Mouse (Mus musculus) lung, postnatal 0 days (tissue): ENCODE measurements around the gene Pstpip1. TPM values are rescaled to one million over a fixed set of nuclear protein-coding genes. Genes with fewer than 3 reads are reported as not detected.

Experiments used
- ATAC-seq: fragments of 200-750 bp; cut with Nextera tagmentation; 2 replicates; pipeline ENCODE4 v1.8.0; 2017; ENCODE audit warnings: moderate library complexity
- DNase-seq: peaks from one replicate; pipeline ENCODE4 v3.0.0-alpha.2; 2016; ENCODE audit warnings: low spot score
- H3K27ac ChIP-seq: fragments of 300-500 bp; sonication (generic); 2 replicates; pipeline ENCODE4 v1.5.1; 2014; ENCODE audit warnings: antibody characterized with exemption, mild to moderate bottlenecking, low read length, mixed read lengths
- H3K27me3 ChIP-seq: fragments of 300-500 bp; sonication (generic); replicated peaks from 2 replicates; pipeline ENCODE4 v1.6.1; 2014; ENCODE audit warnings: low read length, mixed read lengths; ENCODE audit not compliant: insufficient read depth
- H3K36me3 ChIP-seq: fragments of 300-500 bp; sonication (generic); 2 replicates; pipeline ENCODE4 v1.6.1; 2014; ENCODE audit warnings: low read length, mixed read lengths; ENCODE audit not compliant: insufficient read depth
- H3K4me1 ChIP-seq: fragments of 300-500 bp; sonication (generic); 2 replicates; pipeline ENCODE4 v1.6.1; 2014; ENCODE audit warnings: antibody characterized with exemption, low read depth, low read length, mixed read lengths; ENCODE audit not compliant: insufficient read depth
- H3K4me2 ChIP-seq: fragments of 300-500 bp; sonication (generic); replicated peaks from 2 replicates; pipeline ENCODE4 v1.6.1; 2014; ENCODE audit warnings: low read depth, mild to moderate bottlenecking, low read length, moderate library complexity, mixed read lengths
- H3K4me3 ChIP-seq: fragments of 300-500 bp; sonication (generic); 2 replicates; pipeline ENCODE4 v1.5.1; 2014; ENCODE audit warnings: low read depth, low read length
- H3K9ac ChIP-seq: fragments of 300-500 bp; sonication (generic); replicated peaks from 2 replicates; pipeline ENCODE4 v1.6.1; 2014; ENCODE audit warnings: low read depth, mild to moderate bottlenecking
- H3K9me3 ChIP-seq: fragments of 300-500 bp; sonication (generic); 2 replicates; pipeline ENCODE4 v1.6.1; 2016; ENCODE audit warnings: low read length, mixed read lengths
- CTCF ChIP-seq: IDR thresholded peaks from 2 replicates; pipeline ENCODE4 v1.5.1; 2016; ENCODE audit warnings: antibody characterized with exemption, mild to moderate bottlenecking
- EP300 ChIP-seq: IDR thresholded peaks from 2 replicates; pipeline ENCODE4 v1.6.1; 2016; ENCODE audit warnings: antibody characterized with exemption, mild to moderate bottlenecking, control low read depth
- WGBS: fragments of 180-500 bp; shearing (Covaris S2); extraction: QIAGEN DNeasy Blood & Tissue Kit; methylation state at CpG from one replicate; pipeline ENCODE4 v1.1.7; 2014; 5-methylcytosine and 5-hydroxymethylcytosine counted together
- polyA plus RNA-seq: library from polyadenylated mRNA; unstranded; fragments of >200 nt; fragmentation: Nextera tagmentation; extraction: Ambion mirVana; gene quantifications from 2 replicates; pipeline ENCODE4 v1.2.1, GENCODE M21; 2015

Gene Pstpip1
- polyA plus RNA-seq, 1 experiment from 2014 or later: 2.8 TPM

DNA sequence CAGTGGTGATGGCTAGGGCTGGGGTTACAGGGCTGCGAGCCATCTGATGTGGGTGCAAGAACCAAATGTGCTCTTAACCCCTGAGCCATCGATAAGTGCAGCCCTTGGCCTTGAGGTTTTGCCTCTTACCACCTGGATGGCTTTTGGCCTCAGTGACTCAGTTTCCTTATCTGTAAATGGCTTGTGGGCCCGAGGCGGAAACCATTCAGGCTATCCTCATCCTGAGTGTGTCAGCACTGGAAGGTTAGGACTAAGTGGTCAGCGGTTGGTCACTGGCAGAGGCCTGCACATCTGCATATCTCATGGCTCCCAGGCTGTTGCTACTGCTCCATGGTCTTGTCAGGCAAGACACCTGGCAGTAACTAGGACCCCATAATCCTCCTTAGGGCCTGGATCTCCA lies 28.3 kb downstream of the Pstpip1 start:
- Histone ChIP-seq H3K4me3 (no peak overlapping the region), H3K4me2 (no peak overlapping the region), H3K27me3 (no peaks in the 10 kb centered on the region), H3K4me1 (peaks cover 5% of the 10 kb centered on the region; the same call in 1 of the 2 replicates), H3K27ac (no peak overlapping the region), H3K36me3 (no peaks in the 10 kb centered on the region), H3K9ac (no peak overlapping the region), H3K9me3 (no peaks in the 10 kb centered on the region)
- ATAC-seq: no peak
- TF ChIP-seq EP300 (no peak), CTCF (no peak)
- no peak for DNase-seq
- WGBS: 82% methylated on average over 5 of the region's 5 CpGs

DNA sequence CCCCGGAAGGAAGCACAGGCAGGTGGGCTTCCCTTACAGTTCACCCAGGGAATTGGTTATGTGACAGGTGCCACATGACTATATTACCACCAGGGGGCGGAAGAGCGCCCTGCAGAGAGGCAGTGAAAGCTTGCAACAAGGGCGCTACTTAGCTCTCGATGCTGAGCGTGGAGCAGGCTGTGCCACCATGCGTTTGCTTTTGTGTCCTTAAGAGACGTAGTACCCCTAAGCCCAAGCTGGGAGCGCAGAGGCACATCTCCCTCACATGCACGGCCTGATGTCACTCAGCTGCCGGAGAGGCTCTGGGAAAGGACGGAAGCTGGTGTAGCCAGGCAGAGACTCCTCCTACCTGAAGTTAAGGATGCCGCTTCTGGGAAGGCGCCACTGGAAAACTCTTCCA lies 28.8 kb downstream of the Pstpip1 start:
- TF ChIP-seq EP300 (no peak), CTCF (peak; percentile 99)
- Histone ChIP-seq H3K4me3 (0 out of 2 replicates have a peak overlapping the region, but pooled peaks have one; percentile 23), H3K9ac (no peak overlapping the region), H3K9me3 (no peaks in the 10 kb centered on the region), H3K27ac (no peak overlapping the region), H3K36me3 (no peaks in the 10 kb centered on the region), H3K27me3 (no peaks in the 10 kb centered on the region), H3K4me2 (peak overlapping the region; percentile 70), H3K4me1 (peaks cover 5% of the 10 kb centered on the region; the same call in 1 of the 2 replicates)
- DNase-seq: peak; percentile 86
- peak; percentile 59 for ATAC-seq
- WGBS: 5% methylated on average over 14 of the region's 14 CpGs

DNA sequence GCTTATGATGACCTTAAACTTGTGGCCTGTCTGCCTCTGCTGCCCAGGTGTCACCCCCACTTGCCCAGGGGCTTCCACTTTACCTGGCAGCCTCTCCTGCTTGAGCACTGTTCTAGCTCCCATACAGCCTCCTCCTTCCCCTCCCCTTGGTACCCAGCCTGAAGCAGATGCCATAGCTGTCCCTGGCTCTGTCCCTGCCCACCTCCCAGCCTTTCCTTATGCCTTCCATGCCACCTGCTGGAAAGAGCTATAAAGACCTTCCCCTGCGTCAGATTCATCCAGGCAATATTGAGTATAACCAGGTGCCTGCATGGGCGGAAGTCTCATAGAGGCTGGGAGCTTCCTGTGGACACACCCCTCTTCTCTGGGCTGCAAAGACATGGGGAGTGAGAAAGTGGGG lies 29.9 kb downstream of the Pstpip1 start:
- H3K4me2 ChIP-seq: no peak overlapping the region
- TF ChIP-seq CTCF (no peak), EP300 (no peak)

DNA sequence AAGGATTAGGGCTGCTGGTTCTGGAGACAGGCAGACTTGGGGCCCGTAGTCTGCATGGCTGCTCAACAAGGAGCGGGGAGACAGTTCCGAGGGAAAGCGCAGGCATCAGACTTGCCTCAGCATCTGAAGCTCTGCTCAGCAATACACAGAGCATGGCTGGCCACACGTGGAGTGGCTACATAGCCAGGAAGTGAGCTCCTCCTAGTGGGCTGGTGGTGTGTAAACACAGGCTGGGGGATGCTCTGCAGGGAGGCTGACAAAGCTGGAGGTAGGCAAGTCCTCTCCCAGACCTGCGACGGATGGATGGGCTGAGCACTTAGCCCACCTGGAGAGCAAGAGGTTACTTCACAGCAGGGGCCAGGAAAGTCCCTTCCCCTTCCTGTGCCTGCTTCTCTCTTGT lies 31.3 kb downstream of the Pstpip1 start:
- Histone ChIP-seq H3K4me3 (no peak overlapping the region), H3K27ac (no peak overlapping the region), H3K4me1 (peaks cover 5% of the 10 kb centered on the region; the same call in 1 of the 2 replicates), H3K36me3 (no peaks in the 10 kb centered on the region), H3K9ac (no peak overlapping the region), H3K9me3 (no peaks in the 10 kb centered on the region), H3K4me2 (no peak overlapping the region), H3K27me3 (no peaks in the 10 kb centered on the region)
- no peak for TF ChIP-seq EP300
- TF ChIP-seq CTCF: peak; percentile 71
- WGBS: 22% methylated on average over 7 of the region's 7 CpGs
- DNase-seq (peak; percentile 40), ATAC-seq (no peak)

More for the DNA sequence above, 29.9 kb downstream of the Pstpip1 start:
- 59% methylated on average over 2 of the region's 2 CpGs for whole genome bisulfite sequencing
- no peak overlapping the region for H3K27ac ChIP-seq
- H3K4me3 ChIP-seq: no peak overlapping the region
- ATAC-seq (no peak), DNase-seq (no peak)
- H3K9me3 ChIP-seq: no peaks in the 10 kb centered on the region
- H3K36me3 ChIP-seq: no peaks in the 10 kb centered on the region
- no peaks in the 10 kb centered on the region for H3K27me3 ChIP-seq
- peaks cover 5% of the 10 kb centered on the region; the same call in 1 of the 2 replicates for H3K4me1 ChIP-seq
- no peak overlapping the region for H3K9ac ChIP-seq

DNA sequence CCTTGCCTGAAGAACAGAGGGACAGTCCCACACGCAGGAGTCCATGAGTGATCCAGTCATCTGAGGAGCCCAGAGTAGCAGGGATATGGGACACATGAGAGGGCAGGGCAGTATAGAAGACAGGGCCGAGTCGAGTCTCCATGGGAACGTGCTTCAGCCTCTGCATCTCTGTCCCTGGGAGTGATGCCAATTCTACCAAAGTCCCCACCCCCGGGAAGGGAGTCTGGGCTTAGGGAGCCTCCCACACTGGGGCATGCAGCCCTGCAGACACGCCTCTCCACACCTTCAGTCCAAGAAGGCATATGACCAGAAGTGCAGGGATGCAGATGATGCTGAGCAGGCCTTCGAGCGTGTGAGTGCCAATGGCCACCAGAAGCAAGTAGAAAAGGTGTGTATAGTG lies 33.2 kb downstream of the Pstpip1 start:
- ATAC-seq: no peak

DNA sequence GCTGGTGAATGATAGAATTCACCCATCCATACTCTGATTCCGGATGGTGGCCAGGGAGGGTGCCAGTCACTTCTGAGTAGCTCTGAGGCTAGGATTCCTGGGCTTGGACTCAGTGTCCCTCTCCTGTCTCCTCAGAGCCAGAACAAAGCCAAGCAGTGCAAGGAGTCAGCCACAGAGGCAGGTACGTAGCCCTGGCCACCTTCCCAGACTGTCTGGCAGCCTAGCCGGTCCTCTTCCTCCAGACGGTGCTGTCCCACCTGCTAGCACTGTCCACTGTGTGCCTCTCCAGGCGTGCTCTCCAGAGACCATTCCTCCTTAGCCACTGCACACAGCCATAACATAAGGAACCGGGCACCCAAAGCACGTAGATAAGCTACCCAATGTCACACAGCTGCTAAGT lies 33.9 kb downstream of the Pstpip1 start:
- 62% methylated on average over 7 of the region's 7 CpGs for WGBS
- Histone ChIP-seq H3K4me1 (peaks cover 3% of the 10 kb centered on the region; the same call in 1 of the 2 replicates), H3K27me3 (no peaks in the 10 kb centered on the region), H3K9ac (no peak overlapping the region), H3K36me3 (no peaks in the 10 kb centered on the region), H3K4me3 (no peak overlapping the region), H3K4me2 (no peak overlapping the region), H3K9me3 (no peaks in the 10 kb centered on the region), H3K27ac (no peak overlapping the region)
- no peak for DNase-seq
- TF ChIP-seq EP300 (no peak), CTCF (no peak)
- no peak for ATAC-seq

More for the DNA sequence above, 33.2 kb downstream of the Pstpip1 start:
- TF ChIP-seq EP300 (no peak), CTCF (no peak)
- no peaks in the 10 kb centered on the region for H3K9me3 ChIP-seq
- H3K4me1 ChIP-seq: peaks cover 5% of the 10 kb centered on the region; the same call in 1 of the 2 replicates
- 43% methylated on average over 8 of the region's 8 CpGs for WGBS
- no peaks in the 10 kb centered on the region for H3K27me3 ChIP-seq
- no peak overlapping the region for H3K9ac ChIP-seq
- no peak overlapping the region for H3K4me2 ChIP-seq
- no peak overlapping the region for H3K4me3 ChIP-seq
- H3K27ac ChIP-seq: no peak overlapping the region
- no peaks in the 10 kb centered on the region for H3K36me3 ChIP-seq
- peak; percentile 48 for DNase-seq

DNA sequence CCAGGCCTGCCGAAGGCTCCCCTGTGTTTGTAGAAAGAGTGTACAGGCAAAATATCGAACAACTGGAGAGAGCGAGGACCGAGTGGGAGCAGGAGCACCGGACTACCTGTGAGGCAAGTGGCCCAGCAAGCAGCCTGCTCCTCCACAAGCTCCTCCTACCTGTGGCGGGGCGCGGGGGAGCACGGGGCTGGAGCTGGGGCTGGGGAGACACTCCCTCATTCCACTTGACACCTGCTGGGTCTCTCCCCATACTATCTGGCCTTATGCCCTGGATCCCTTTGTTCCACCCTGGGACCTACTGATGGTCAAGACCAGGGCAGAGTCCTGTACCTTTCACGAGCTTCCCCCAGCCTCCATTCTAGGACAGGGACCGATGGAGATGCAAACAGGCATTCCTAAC lies 34.8 kb downstream of the Pstpip1 start:
- ATAC-seq (no peak), DNase-seq (no peak)
- Histone ChIP-seq H3K4me1 (no peaks in the 10 kb centered on the region), H3K27me3 (no peaks in the 10 kb centered on the region), H3K27ac (no peak overlapping the region), H3K4me2 (peak overlapping the region; percentile 22), H3K36me3 (no peaks in the 10 kb centered on the region), H3K9ac (no peak overlapping the region), H3K4me3 (no peak overlapping the region), H3K9me3 (no peaks in the 10 kb centered on the region)
- WGBS: 28% methylated on average over 8 of the region's 11 CpGs
- TF ChIP-seq EP300 (no peak), CTCF (no peak)
